Mouse (Mus musculus): ENCODE results near the gene C2cd6. TPM values are rescaled to one million over a fixed set of nuclear protein-coding genes. Genes with fewer than 3 reads are reported as not detected.

C2cd6 gene
- polyA plus RNA-seq (2015; fragmentation: Nextera tagmentation; extraction: Ambion mirVana): not detected in 2 replicates

DNA sequence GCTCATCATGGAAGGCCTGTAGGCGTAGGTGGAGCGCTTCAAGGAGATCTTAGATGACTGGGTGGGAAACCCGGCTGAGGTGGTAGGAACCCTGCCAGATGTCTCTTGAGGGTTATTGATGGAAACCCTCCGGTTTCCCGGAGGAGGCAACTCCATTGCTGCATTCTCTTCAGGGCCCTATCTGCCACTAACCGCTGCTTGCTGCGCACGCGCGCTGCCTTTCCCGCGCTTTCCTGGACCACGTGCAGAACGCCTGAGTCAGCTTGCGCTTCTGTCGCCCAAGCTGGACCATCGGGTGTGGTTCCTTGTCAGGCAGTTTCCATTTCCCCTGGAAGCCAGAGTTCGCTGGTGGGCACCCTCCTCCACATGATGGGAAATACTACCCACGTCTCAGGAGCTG is at the start of gene C2cd6:
C2cd6 (minus strand) TSS at position 196 of the 400 bp plus-strand sequence.
- Histone ChIP-seq H3K36me3 (ENCODE audit: control insufficient read depth, insufficient read depth, low read length) (0 out of 2 replicates have a peak, but pooled peaks cover 3% of the 10 kb centered on the region), H3K27ac (ENCODE audit: low read length) (no peak within 1 kb of the TSS), H3K9me3 (ENCODE audit: control insufficient read depth, low read length) (no peaks in the 10 kb centered on the region), H3K4me1 (replicated peaks; ENCODE audit: control insufficient read depth, insufficient read depth, low read length) (no peaks in the 10 kb centered on the region), H3K27me3 (ENCODE audit: control insufficient read depth, insufficient read depth, low read depth, low read length) (no peaks in the 10 kb centered on the region), H3K9ac (ENCODE audit: low read length) (no peak within 1 kb of the TSS), H3K4me2 (ENCODE audit: low read depth, low read length) (no peak within 1 kb of the TSS), H3K4me3 (ENCODE audit: low read length) (no peak within 1 kb of the TSS)
- WGBS: 91% methylated on average over 19 of the region's 19 CpGs
- no peak for ATAC-seq (ENCODE audit: low read depth)

DNA sequence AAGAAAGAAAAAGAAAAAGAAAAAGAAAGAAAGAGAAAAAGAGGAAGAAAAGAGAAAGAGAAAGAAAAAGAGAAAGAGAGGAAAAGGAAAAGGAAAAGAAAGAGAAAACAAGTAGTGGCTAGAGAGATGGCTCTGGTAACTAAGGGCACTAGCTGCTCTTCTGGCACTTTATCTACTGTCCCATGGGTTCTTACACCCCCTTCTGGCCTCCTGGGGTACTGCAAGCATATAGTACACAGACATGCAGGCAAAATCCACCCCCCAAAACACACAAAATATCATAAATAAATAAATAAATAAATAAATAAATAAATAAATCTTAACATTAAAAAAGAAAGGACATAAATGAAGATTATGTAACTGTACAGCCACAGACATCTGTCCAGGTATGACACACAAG is 48.1 kb upstream of the C2cd6 start:
- no peak overlapping the region for H3K4me3 ChIP-seq (ENCODE audit: low read length)
- no peaks in the 10 kb centered on the region for H3K9me3 ChIP-seq (ENCODE audit: control insufficient read depth, low read length)
- H3K9ac ChIP-seq (ENCODE audit: low read length): no peak overlapping the region
- H3K27ac ChIP-seq (ENCODE audit: low read length): no peak overlapping the region
- H3K4me1 ChIP-seq (replicated peaks; ENCODE audit: control insufficient read depth, insufficient read depth, low read length): no peaks in the 10 kb centered on the region
- no peaks in the 10 kb centered on the region for H3K27me3 ChIP-seq (ENCODE audit: control insufficient read depth, insufficient read depth, low read depth, low read length)
- ATAC-seq (ENCODE audit: low read depth): no peak
- no peaks in the 10 kb centered on the region for H3K36me3 ChIP-seq (ENCODE audit: control insufficient read depth, insufficient read depth, low read length)
- no peak overlapping the region for H3K4me2 ChIP-seq (ENCODE audit: low read depth, low read length)

DNA sequence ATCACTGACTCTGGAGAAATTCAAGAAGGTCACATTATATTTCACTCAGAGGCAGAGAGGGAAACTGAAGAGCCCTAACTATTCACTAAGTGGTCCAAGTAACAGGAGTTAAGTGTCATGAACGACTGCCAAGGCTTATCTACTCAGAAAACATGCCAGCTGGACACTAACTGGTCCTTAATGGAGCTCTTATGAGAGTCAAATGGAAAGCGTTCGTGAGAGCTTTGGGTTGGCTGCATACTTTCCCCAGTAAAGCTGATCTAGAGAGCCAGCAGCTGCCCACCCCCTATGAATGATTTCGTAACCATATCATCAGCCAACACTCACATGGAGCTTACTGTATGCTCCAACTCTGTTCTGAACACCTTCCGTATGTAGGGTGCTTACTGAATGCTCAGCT is 39.7 kb upstream of the C2cd6 start:
- Histone ChIP-seq H3K4me2 (ENCODE audit: low read depth, low read length) (no peak overlapping the region), H3K36me3 (ENCODE audit: control insufficient read depth, insufficient read depth, low read length) (no peaks in the 10 kb centered on the region), H3K27me3 (ENCODE audit: control insufficient read depth, insufficient read depth, low read depth, low read length) (no peaks in the 10 kb centered on the region), H3K9ac (ENCODE audit: low read length) (no peak overlapping the region), H3K27ac (ENCODE audit: low read length) (peak overlapping the region; percentile 41; the same call in 1 of the 2 replicates), H3K4me1 (replicated peaks; ENCODE audit: control insufficient read depth, insufficient read depth, low read length) (peaks cover 8% of the 10 kb centered on the region), H3K4me3 (ENCODE audit: low read length) (no peak overlapping the region), H3K9me3 (ENCODE audit: control insufficient read depth, low read length) (no peaks in the 10 kb centered on the region)
- WGBS: 22% methylated on average over 5 of the region's 5 CpGs
- ATAC-seq (ENCODE audit: low read depth): peak; percentile 96

DNA sequence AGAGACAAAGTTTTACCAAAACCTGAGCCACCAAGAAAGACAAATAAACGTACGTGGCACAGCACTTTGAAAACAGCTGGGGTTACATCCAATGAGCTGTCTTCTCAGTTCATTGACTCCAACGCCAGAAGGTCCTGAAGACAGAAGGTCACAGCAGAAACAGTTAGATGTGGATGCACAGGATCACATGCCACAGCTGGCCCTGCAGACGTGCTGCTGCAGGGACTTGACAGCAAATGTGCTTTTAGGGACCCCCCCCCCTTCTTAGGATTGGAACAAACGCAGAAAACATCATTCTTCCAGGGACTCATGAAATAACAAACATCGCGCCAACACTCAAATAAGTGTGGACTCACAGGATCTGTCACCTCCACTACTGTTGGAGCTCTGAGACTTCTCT is 34.2 kb upstream of the C2cd6 start:
- no peaks in the 10 kb centered on the region for H3K36me3 ChIP-seq (ENCODE audit: control insufficient read depth, insufficient read depth, low read length)
- H3K27me3 ChIP-seq (ENCODE audit: control insufficient read depth, insufficient read depth, low read depth, low read length): no peaks in the 10 kb centered on the region
- peak; percentile 80 for ATAC-seq (ENCODE audit: low read depth)
- H3K4me3 ChIP-seq (ENCODE audit: low read length): no peak overlapping the region
- H3K4me2 ChIP-seq (ENCODE audit: low read depth, low read length): no peak overlapping the region
- no peaks in the 10 kb centered on the region for H3K9me3 ChIP-seq (ENCODE audit: control insufficient read depth, low read length)
- no peak overlapping the region for H3K27ac ChIP-seq (ENCODE audit: low read length)
- 33% methylated on average over 7 of the region's 7 CpGs for WGBS
- H3K9ac ChIP-seq (ENCODE audit: low read length): no peak overlapping the region
- peaks cover 1% of the 10 kb centered on the region for H3K4me1 ChIP-seq (replicated peaks; ENCODE audit: control insufficient read depth, insufficient read depth, low read length)

DNA sequence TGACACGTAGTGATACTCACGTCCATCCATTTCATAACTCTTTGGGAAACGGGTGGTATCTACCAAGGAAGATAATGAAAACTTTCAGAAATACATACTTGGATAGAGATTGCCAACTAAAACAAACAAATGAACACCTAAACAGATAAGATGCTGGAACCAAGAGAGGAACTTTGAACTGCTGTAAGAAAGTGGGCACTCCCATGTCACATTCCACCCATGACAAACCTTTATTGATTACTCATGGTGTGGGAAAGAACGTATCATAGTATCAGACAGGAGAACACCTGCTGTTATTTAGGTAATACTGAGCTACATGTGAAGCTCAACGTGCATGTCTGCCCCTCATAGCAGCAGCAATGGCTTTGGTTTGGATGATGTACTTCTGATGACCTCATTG is 30.9 kb upstream of the C2cd6 start:
- no peaks in the 10 kb centered on the region for H3K36me3 ChIP-seq (ENCODE audit: control insufficient read depth, insufficient read depth, low read length)
- no peaks in the 10 kb centered on the region for H3K27me3 ChIP-seq (ENCODE audit: control insufficient read depth, insufficient read depth, low read depth, low read length)
- H3K27ac ChIP-seq (ENCODE audit: low read length): no peak overlapping the region
- no peak overlapping the region for H3K4me3 ChIP-seq (ENCODE audit: low read length)
- 48% methylated on average over 5 of the region's 5 CpGs for WGBS
- H3K9me3 ChIP-seq (ENCODE audit: control insufficient read depth, low read length): no peaks in the 10 kb centered on the region
- no peak overlapping the region for H3K9ac ChIP-seq (ENCODE audit: low read length)
- H3K4me2 ChIP-seq (ENCODE audit: low read depth, low read length): no peak overlapping the region
- H3K4me1 ChIP-seq (replicated peaks; ENCODE audit: control insufficient read depth, insufficient read depth, low read length): 0 out of 2 replicates have a peak, but pooled peaks cover 1% of the 10 kb centered on the region
- ATAC-seq (ENCODE audit: low read depth): no peak

DNA sequence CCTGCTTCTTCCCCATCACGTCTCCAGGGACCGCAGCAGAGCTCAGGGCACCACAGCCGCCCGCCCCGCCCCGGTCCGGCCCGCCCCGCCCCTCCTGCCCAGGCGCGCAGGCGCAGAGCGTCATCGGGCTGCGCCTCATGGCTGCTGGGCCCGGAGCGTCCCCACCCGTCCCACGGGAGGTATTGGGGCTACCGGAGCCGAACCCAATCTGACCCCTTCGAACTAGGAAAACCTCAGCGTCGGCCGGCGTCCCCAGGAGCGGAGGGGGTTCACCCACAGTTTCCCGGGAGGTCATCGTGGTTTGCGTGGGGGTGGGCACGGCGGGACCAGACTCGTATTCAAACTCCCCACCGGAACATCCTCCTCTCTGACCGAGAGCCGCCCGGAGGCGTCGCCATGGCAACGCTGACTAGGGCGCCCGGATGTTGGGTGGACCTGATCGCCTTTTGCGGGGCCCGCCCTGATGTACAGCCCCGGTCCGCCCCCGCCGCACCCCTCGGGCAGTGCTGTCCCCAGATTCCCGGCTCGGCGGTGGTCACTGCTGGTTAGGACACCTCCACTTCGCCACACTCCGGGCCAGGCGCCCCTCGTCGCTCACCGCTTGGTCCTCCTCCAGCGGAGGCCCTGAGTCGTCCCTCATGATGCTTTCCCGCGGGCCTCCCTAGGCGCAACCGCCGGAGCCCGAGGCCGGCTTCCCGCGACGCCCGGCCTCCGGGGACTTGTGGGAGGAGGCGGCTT is 25.2 kb upstream of the C2cd6 start, which contains the start of gene Tmem237:
Tmem237 (minus strand) TSS at position 689 of the 738 bp plus-strand sequence.
- WGBS: under 1% methylated on average over 70 of the region's 74 CpGs
- no peaks in the 10 kb centered on the region for H3K9me3 ChIP-seq (ENCODE audit: control insufficient read depth, low read length)

DNA sequence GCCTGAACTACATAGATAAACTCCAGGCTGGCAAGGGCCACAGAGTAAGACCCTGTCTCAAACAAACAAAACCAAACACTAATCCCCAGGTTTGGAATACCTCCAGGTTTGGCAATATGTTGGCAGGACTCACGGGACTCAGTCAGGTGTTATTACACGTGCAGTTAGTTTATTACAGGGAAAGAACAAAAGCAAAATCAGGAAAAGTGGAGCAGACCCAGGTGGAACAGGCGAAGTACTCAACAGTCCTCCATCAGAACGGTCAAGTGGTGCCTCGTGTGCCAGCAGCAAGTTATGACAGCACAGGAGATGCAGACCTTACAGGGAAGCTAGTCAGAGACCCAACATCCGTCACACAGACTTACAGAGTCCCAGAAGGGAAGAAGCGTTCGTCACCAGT is 15.8 kb upstream of the C2cd6 start:
- no peak for ATAC-seq (ENCODE audit: low read depth)
- 75% methylated on average over 8 of the region's 8 CpGs for WGBS

More for the DNA sequence above, 25.2 kb upstream of the C2cd6 start, which contains the start of gene Tmem237:
- Histone ChIP-seq H3K36me3 (ENCODE audit: control insufficient read depth, insufficient read depth, low read length) (no peaks in the 10 kb centered on the region), H3K9ac (ENCODE audit: low read length) (peak within 1 kb of the TSS; percentile 90), H3K27ac (ENCODE audit: low read length) (peak within 1 kb of the TSS; percentile 44), H3K4me2 (ENCODE audit: low read depth, low read length) (peak within 1 kb of the TSS; percentile 82), H3K27me3 (ENCODE audit: control insufficient read depth, insufficient read depth, low read depth, low read length) (no peaks in the 10 kb centered on the region), H3K4me1 (replicated peaks; ENCODE audit: control insufficient read depth, insufficient read depth, low read length) (0 out of 2 replicates have a peak, but pooled peaks cover 6% of the 10 kb centered on the region), H3K4me3 (ENCODE audit: low read length) (peak within 1 kb of the TSS; percentile 76)
- ATAC-seq (ENCODE audit: low read depth): peak; percentile 99

DNA sequence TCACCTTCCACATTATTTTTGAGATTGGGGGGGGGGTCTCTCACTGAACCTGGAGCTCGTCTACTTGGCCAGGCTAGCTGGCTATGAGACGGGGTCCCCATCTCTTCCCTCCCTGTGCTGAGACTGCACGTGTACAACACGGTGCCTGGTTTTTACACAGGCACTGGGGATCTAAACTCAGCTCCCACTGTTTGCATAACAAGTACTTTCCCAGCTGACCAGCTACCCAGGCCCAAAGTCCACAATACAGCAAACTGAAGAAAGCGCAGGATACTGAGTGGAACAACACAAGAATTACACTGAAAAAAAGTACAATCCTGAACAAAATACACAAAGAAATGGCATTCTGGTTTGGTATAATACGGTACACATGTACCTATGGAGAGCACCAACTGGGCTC is 7.4 kb upstream of the C2cd6 start:
- H3K27me3 ChIP-seq (ENCODE audit: control insufficient read depth, insufficient read depth, low read depth, low read length): no peaks in the 10 kb centered on the region
- WGBS: 87% methylated on average over 6 of the region's 6 CpGs
- no peak for ATAC-seq (ENCODE audit: low read depth)

More for the DNA sequence above, 15.8 kb upstream of the C2cd6 start:
- H3K9me3 ChIP-seq (ENCODE audit: control insufficient read depth, low read length): no peaks in the 10 kb centered on the region
- H3K27me3 ChIP-seq (ENCODE audit: control insufficient read depth, insufficient read depth, low read depth, low read length): no peaks in the 10 kb centered on the region
- H3K4me2 ChIP-seq (ENCODE audit: low read depth, low read length): no peak overlapping the region
- peaks cover 3% of the 10 kb centered on the region; the same call in 1 of the 2 replicates for H3K36me3 ChIP-seq (ENCODE audit: control insufficient read depth, insufficient read depth, low read length)
- no peak overlapping the region for H3K9ac ChIP-seq (ENCODE audit: low read length)
- H3K27ac ChIP-seq (ENCODE audit: low read length): no peak overlapping the region
- no peak overlapping the region for H3K4me3 ChIP-seq (ENCODE audit: low read length)
- H3K4me1 ChIP-seq (replicated peaks; ENCODE audit: control insufficient read depth, insufficient read depth, low read length): no peaks in the 10 kb centered on the region

DNA sequence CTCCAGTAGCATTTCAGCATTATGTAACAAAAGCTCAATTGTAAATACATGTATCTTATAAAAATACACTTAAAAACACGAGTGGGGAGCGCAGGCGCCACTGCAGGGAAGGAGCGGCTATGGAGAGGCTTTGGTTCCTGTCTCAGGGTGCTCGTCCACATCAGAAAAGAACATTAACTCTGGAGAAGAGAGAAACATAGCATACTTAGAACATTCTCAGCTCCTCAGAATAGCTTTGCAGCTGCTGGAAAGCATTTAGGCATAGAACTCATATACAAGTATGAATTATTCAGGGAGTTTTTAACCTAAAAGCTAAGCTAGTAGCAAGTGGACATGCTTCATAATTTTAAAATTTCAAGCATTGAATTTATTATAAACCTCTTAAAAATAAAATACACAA is 6.3 kb upstream of the C2cd6 start:
- ATAC-seq (ENCODE audit: low read depth): no peak
- no peak overlapping the region for H3K4me3 ChIP-seq (ENCODE audit: low read length)
- H3K9ac ChIP-seq (ENCODE audit: low read length): no peak overlapping the region
- no peaks in the 10 kb centered on the region for H3K27me3 ChIP-seq (ENCODE audit: control insufficient read depth, insufficient read depth, low read depth, low read length)
- H3K9me3 ChIP-seq (ENCODE audit: control insufficient read depth, low read length): no peaks in the 10 kb centered on the region
- H3K36me3 ChIP-seq (ENCODE audit: control insufficient read depth, insufficient read depth, low read length): peaks cover 9% of the 10 kb centered on the region; the same call in 1 of the 2 replicates
- H3K4me2 ChIP-seq (ENCODE audit: low read depth, low read length): no peak overlapping the region
- no peaks in the 10 kb centered on the region for H3K4me1 ChIP-seq (replicated peaks; ENCODE audit: control insufficient read depth, insufficient read depth, low read length)
- H3K27ac ChIP-seq (ENCODE audit: low read length): no peak overlapping the region
- 86% methylated on average over 5 of the region's 5 CpGs for WGBS

More for the DNA sequence above, 7.4 kb upstream of the C2cd6 start:
- Histone ChIP-seq H3K27ac (ENCODE audit: low read length) (no peak overlapping the region), H3K4me3 (ENCODE audit: low read length) (no peak overlapping the region), H3K9ac (ENCODE audit: low read length) (no peak overlapping the region), H3K4me2 (ENCODE audit: low read depth, low read length) (no peak overlapping the region), H3K36me3 (ENCODE audit: control insufficient read depth, insufficient read depth, low read length) (peaks cover 9% of the 10 kb centered on the region; the same call in 1 of the 2 replicates), H3K4me1 (replicated peaks; ENCODE audit: control insufficient read depth, insufficient read depth, low read length) (no peaks in the 10 kb centered on the region), H3K9me3 (ENCODE audit: control insufficient read depth, low read length) (no peaks in the 10 kb centered on the region)

Data from lung, embryonic 16.5 days (tissue).